Comparison of ENCODE assay signal across 8 mouse cellular contexts in the genomic region with DNA sequence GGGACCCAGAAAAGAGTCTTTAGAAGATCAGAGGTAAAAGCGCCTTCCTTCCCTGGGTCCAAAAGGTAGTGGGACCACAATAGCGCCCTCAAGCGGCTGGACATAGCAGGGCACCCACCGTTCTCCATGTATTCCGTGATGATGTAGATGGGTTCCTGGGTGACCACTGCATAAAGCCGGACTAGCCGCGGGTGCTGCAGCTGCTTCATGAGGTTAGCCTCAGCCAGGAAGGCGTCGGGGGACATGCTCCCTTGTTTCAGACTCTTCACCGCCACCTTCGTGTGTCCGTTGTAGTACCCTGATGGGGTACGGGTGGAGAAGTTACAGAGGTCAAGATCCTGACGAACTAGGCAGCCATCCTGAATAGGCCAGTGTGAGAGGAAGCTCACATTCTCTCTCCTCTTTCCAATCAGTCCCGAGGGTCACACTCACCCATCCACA. TPM values are rescaled to one million over a fixed set of nuclear protein-coding genes. Genes with fewer than 3 reads are reported as not detected.
DNase-seq lines count a peak whose midpoint lies in the region; ATAC-seq and TF ChIP-seq lines count a peak whose summit lies in the region.

No protein-coding gene starts in this region.

- H3K9me3 ChIP-seq in heart, embryonic 11.5 days (replicated peaks; ENCODE audit: control insufficient read depth, low read length) = no peaks in the 10 kb centered on the region
- no peaks in the 10 kb centered on the region for H3K9me3 ChIP-seq in kidney, embryonic 16.5 days (ENCODE audit: low read length)
- H3K9me3 ChIP-seq in neural tube, embryonic 11.5 days (ENCODE audit: control insufficient read depth, low read length) = no peaks in the 10 kb centered on the region

- WGBS in heart, embryonic 11.5 days (ENCODE audit: insufficient replicate concordance) = 3% methylated on average over 16 of the region's 16 CpGs
- 3% methylated on average over 16 of the region's 16 CpGs for WGBS in kidney, embryonic 16.5 days
- WGBS in neural tube, embryonic 11.5 days = 3% methylated on average over 16 of the region's 16 CpGs
- WGBS in thymus, adult 2 months = 50% methylated on average over 16 of the region's 16 CpGs

- peak; percentile 41 for DNase-seq in ovary, postnatal 10 days (ENCODE audit: low spot score)
- no peak for DNase-seq in ovary, adult 18-20 months (ENCODE audit: low spot score)
- DNase-seq in cerebellum, postnatal 25 days = peak; percentile 63 to 78
- peak; percentile 45 to 65 for DNase-seq in lung, adult 18-20 months
- peak; percentile 60 for DNase-seq in neural tube, embryonic 11.5 days (ENCODE audit: low spot score)
- peak; percentile 49 for DNase-seq in thymus, adult 2 months

- TF ChIP-seq POLR2A in thymus, adult 2 months (IDR thresholded peaks at IDR 0.05; ENCODE audit: control insufficient read depth, extremely low read depth, insufficient read depth, low read length, poor library complexity) = no peak

- TF ChIP-seq CTCF in thymus, adult 2 months (IDR thresholded peaks at IDR 0.05; ENCODE audit: borderline replicate concordance, control insufficient read depth, extremely low read depth, insufficient read depth, low read length, poor library complexity) = 0 out of 2 replicates have a peak, but pooled peaks have one; percentile 43

- no peak overlapping the region for H3K27ac ChIP-seq in heart, embryonic 11.5 days (ENCODE audit: low read depth, low read length)
- H3K27ac ChIP-seq in kidney, embryonic 16.5 days (ENCODE audit: low read length) = peak overlapping the region; percentile 86
- H3K27ac ChIP-seq in neural tube, embryonic 11.5 days (ENCODE audit: low read depth, low read length) = no peak overlapping the region
- no peak overlapping the region for H3K27ac ChIP-seq in thymus, adult 2 months (ENCODE audit: control insufficient read depth, insufficient read depth, low read length)

- peak overlapping the region; percentile 84 for H3K4me2 ChIP-seq in heart, embryonic 11.5 days
- peak overlapping the region; percentile 87 for H3K4me2 ChIP-seq in kidney, embryonic 16.5 days (replicated peaks; ENCODE audit: low read depth, low read length)
- H3K4me2 ChIP-seq in neural tube, embryonic 11.5 days (ENCODE audit: low read depth) = peak overlapping the region; percentile 86

- H3K9ac ChIP-seq in heart, embryonic 11.5 days (ENCODE audit: low read depth, low read length) = peak overlapping the region; percentile 70
- H3K9ac ChIP-seq in kidney, embryonic 16.5 days (replicated peaks; ENCODE audit: low read length) = peak overlapping the region; percentile 77
- peak overlapping the region; percentile 41 for H3K9ac ChIP-seq in neural tube, embryonic 11.5 days (ENCODE audit: low read length)

- peaks cover 8% of the 10 kb centered on the region for H3K27me3 ChIP-seq in heart, embryonic 11.5 days (ENCODE audit: control insufficient read depth, insufficient read depth, low read length)
- H3K27me3 ChIP-seq in kidney, embryonic 16.5 days (ENCODE audit: insufficient read depth, low read length) = no peaks in the 10 kb centered on the region
- H3K27me3 ChIP-seq in neural tube, embryonic 11.5 days (ENCODE audit: control insufficient read depth, insufficient read depth, low read length) = no peaks in the 10 kb centered on the region
- no peaks in the 10 kb centered on the region for H3K27me3 ChIP-seq in thymus, adult 2 months (ENCODE audit: control insufficient read depth, insufficient read depth, low read length)

- no peak for ATAC-seq in heart, embryonic 11.5 days (replicated peaks; ENCODE audit: insufficient number of reproducible peaks, low FRiP score, low TSS enrichment)
- ATAC-seq in kidney, embryonic 16.5 days (ENCODE audit: low FRiP score, low TSS enrichment) = peak; percentile 39
- ATAC-seq in neural tube, embryonic 11.5 days (ENCODE audit: insufficient read depth, low FRiP score, low TSS enrichment) = peak; percentile 16; the same call in 1 of the 2 replicates

- H3K4me1 ChIP-seq in heart, embryonic 11.5 days (ENCODE audit: control insufficient read depth, insufficient read depth, low read length) = peaks cover 7% of the 10 kb centered on the region
- H3K4me1 ChIP-seq in kidney, embryonic 16.5 days (ENCODE audit: insufficient read depth, low read length) = peaks cover 24% of the 10 kb centered on the region
- H3K4me1 ChIP-seq in neural tube, embryonic 11.5 days (ENCODE audit: control insufficient read depth, insufficient read depth, low read length) = peaks cover 12% of the 10 kb centered on the region
- H3K4me1 ChIP-seq in thymus, adult 2 months (replicated peaks; ENCODE audit: control insufficient read depth, insufficient read depth, low read length) = peaks cover 27% of the 10 kb centered on the region

- no peaks in the 10 kb centered on the region for H3K36me3 ChIP-seq in heart, embryonic 11.5 days (ENCODE audit: control insufficient read depth, insufficient read depth, low read length)
- no peaks in the 10 kb centered on the region for H3K36me3 ChIP-seq in kidney, embryonic 16.5 days (ENCODE audit: insufficient read depth, low read length)
- no peaks in the 10 kb centered on the region for H3K36me3 ChIP-seq in neural tube, embryonic 11.5 days (ENCODE audit: control insufficient read depth, insufficient read depth, low read length)
- H3K36me3 ChIP-seq in thymus, adult 2 months (ENCODE audit: control insufficient read depth, insufficient read depth, low read length) = peaks cover 61% of the 10 kb centered on the region

- H3K4me3 ChIP-seq in heart, embryonic 11.5 days (ENCODE audit: low read depth, low read length) = peak overlapping the region; percentile 56
- H3K4me3 ChIP-seq in kidney, embryonic 16.5 days (ENCODE audit: low read length) = peak overlapping the region; percentile 69
- peak overlapping the region; percentile 44 for H3K4me3 ChIP-seq in neural tube, embryonic 11.5 days (ENCODE audit: low read depth, low read length)
- peak overlapping the region; percentile 87 for H3K4me3 ChIP-seq in thymus, adult 2 months (ENCODE audit: control insufficient read depth, insufficient read depth, low read length)

RNA-seq across cellular contexts. Expression of a gene that starts 12.9 kb away (rescaled TPM):
- 154 and 175 TPM in 2 replicates for polyA plus RNA-seq in heart, embryonic 11.5 days (2014; fragmentation: Nextera tagmentation; extraction: Ambion mirVana)
- polyA plus RNA-seq in kidney, embryonic 16.5 days (2015; fragmentation: Nextera tagmentation; extraction: Ambion mirVana) = 285 and 304 TPM in 2 replicates
- 243 and 258 TPM in 2 replicates for polyA plus RNA-seq in neural tube, embryonic 11.5 days (2014; fragmentation: Nextera tagmentation; extraction: Ambion mirVana)
- 198 and 201 TPM in 2 replicates for polyA plus RNA-seq in thymus, adult 2 months (2012; rRNA removed)

RNA-seq across cellular contexts. Expression of a gene that starts 18.0 kb away (rescaled TPM):
- 3.6 and 4.6 TPM in 2 replicates for polyA plus RNA-seq in heart, embryonic 11.5 days (2014; fragmentation: Nextera tagmentation; extraction: Ambion mirVana)
- polyA plus RNA-seq in kidney, embryonic 16.5 days (2015; fragmentation: Nextera tagmentation; extraction: Ambion mirVana) = 10.8 and 13.0 TPM in 2 replicates
- polyA plus RNA-seq in neural tube, embryonic 11.5 days (2014; fragmentation: Nextera tagmentation; extraction: Ambion mirVana) = 6.3 and 7.0 TPM in 2 replicates
- polyA plus RNA-seq in thymus, adult 2 months (2012; rRNA removed) = 1,584 and 1,845 TPM in 2 replicates

RNA-seq across cellular contexts. Expression of a gene that starts 22.9 kb away (rescaled TPM):
- polyA plus RNA-seq in heart, embryonic 11.5 days (2014; fragmentation: Nextera tagmentation; extraction: Ambion mirVana) = 3.6 TPM in 2 replicates
- polyA plus RNA-seq in kidney, embryonic 16.5 days (2015; fragmentation: Nextera tagmentation; extraction: Ambion mirVana) = 35.9 and 37.8 TPM in 2 replicates
- 1.1 and 1.3 TPM in 2 replicates for polyA plus RNA-seq in neural tube, embryonic 11.5 days (2014; fragmentation: Nextera tagmentation; extraction: Ambion mirVana)
- polyA plus RNA-seq in thymus, adult 2 months (2012; rRNA removed) = 2.6 and 3.0 TPM in 2 replicates

RNA-seq across cellular contexts. Expression of a gene that starts 42.1 kb away (rescaled TPM):
- polyA plus RNA-seq in heart, embryonic 11.5 days (2014; fragmentation: Nextera tagmentation; extraction: Ambion mirVana) = 506 and 517 TPM in 2 replicates
- polyA plus RNA-seq in kidney, embryonic 16.5 days (2015; fragmentation: Nextera tagmentation; extraction: Ambion mirVana) = 761 and 859 TPM in 2 replicates
- polyA plus RNA-seq in neural tube, embryonic 11.5 days (2014; fragmentation: Nextera tagmentation; extraction: Ambion mirVana) = 1,866 and 1,920 TPM in 2 replicates
- 152 and 190 TPM in 2 replicates for polyA plus RNA-seq in thymus, adult 2 months (2012; rRNA removed)

RNA-seq across cellular contexts. Expression of a gene that starts 45.0 kb away (rescaled TPM):
- 194 and 200 TPM in 2 replicates for polyA plus RNA-seq in heart, embryonic 11.5 days (2014; fragmentation: Nextera tagmentation; extraction: Ambion mirVana)
- polyA plus RNA-seq in kidney, embryonic 16.5 days (2015; fragmentation: Nextera tagmentation; extraction: Ambion mirVana) = 296 and 307 TPM in 2 replicates
- 274 and 291 TPM in 2 replicates for polyA plus RNA-seq in neural tube, embryonic 11.5 days (2014; fragmentation: Nextera tagmentation; extraction: Ambion mirVana)
- 331 and 350 TPM in 2 replicates for polyA plus RNA-seq in thymus, adult 2 months (2012; rRNA removed)

Comparison
In these comparisons a context has a peak if more than half of its experiments do, and no peak if none do; other contexts are left out.
1. RNA of a gene that starts 18.0 kb away (polyA plus RNA-seq): 1,584 to 1,845 TPM in thymus, adult 2 months; 10.8 to 13.0 TPM in kidney, embryonic 16.5 days, 6.3 to 7.0 TPM in neural tube, embryonic 11.5 days and 3.6 to 4.6 TPM in heart, embryonic 11.5 days; every median in the first group is over 100 times any median in the second.
2. Peak in every context shown above with its lines, with median percentiles within 50 percentile points of each other: H3K4me2 ChIP-seq, H3K4me3 ChIP-seq and H3K9ac ChIP-seq.